Mouse (Mus musculus): ENCODE measurements at regions not wholly inside any gene's neighbourhood (a gene's known extent, or its start where the extent isn't known, plus 50 kb on each side); places are given as distances from the start of the nearest gene placed in this dataset.

DNA sequence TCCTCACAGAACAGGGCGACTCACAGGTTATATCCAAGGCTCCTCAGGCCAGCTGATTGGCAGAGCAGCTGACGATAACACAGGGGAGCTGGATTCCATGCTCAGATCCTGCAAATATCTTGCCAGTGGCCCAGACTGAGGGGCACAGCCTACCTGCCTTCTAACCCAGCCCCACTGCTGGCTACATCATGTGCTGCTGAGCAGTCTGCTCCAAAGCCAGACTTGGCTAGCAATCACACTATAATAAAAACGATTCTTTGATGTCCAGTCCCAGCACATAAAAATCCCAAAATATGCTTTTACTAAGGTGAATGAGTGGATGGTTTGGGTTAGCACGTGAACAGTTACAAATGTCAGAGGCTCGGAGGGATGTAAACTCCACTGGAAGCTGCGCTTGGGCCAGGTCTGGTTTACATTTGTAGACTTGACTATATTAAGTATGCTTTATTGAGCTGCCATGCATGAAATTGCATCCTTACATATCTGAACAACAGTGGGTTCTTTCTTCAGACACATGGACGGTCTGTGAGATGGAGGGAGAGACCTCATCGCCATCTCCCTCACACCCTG lies 200.2 kb downstream of the Thbs2 start:
- H3K9me3 ChIP-seq (replicated peaks; ENCODE audit: control insufficient read depth, low read length, poor library complexity, severe bottlenecking) = no peaks in the 10 kb centered on the region
- no peaks in the 10 kb centered on the region for H3K4me1 ChIP-seq (ENCODE audit: control insufficient read depth, insufficient read depth, low read length)
- no peak for ATAC-seq
- 86% methylated on average over 8 of the region's 8 CpGs for WGBS
- no peaks in the 10 kb centered on the region for H3K36me3 ChIP-seq (ENCODE audit: control insufficient read depth, insufficient read depth, low read length)
- H3K9ac ChIP-seq (ENCODE audit: low read depth, low read length) = no peak overlapping the region
- H3K4me3 ChIP-seq (ENCODE audit: low read depth, low read length) = no peak overlapping the region
- no peak overlapping the region for H3K27ac ChIP-seq (ENCODE audit: low read length)
- H3K27me3 ChIP-seq (ENCODE audit: control insufficient read depth, insufficient read depth, low read depth, low read length) = no peaks in the 10 kb centered on the region
- no peak overlapping the region for H3K4me2 ChIP-seq (ENCODE audit: low read length)

- Histone ChIP-seq H3K4me2 (ENCODE audit: low read length) (no peak overlapping the region), H3K4me1 (ENCODE audit: control insufficient read depth, insufficient read depth, low read length) (no peaks in the 10 kb centered on the region), H3K9ac (ENCODE audit: low read depth, low read length) (no peak overlapping the region), H3K4me3 (ENCODE audit: low read depth, low read length) (no peak overlapping the region), H3K36me3 (ENCODE audit: control insufficient read depth, insufficient read depth, low read length) (no peaks in the 10 kb centered on the region), H3K27me3 (ENCODE audit: control insufficient read depth, insufficient read depth, low read depth, low read length) (no peaks in the 10 kb centered on the region), H3K9me3 (replicated peaks; ENCODE audit: control insufficient read depth, low read length, poor library complexity, severe bottlenecking) (no peaks in the 10 kb centered on the region), H3K27ac (ENCODE audit: low read length) (no peak overlapping the region)
- ATAC-seq = no peak
- 93% methylated on average over 10 of the region's 10 CpGs for WGBS
Measured at GRCm38 (mm10) chr17:14492936-14493335, 201.1 kb downstream of the Thbs2 start.

DNA sequence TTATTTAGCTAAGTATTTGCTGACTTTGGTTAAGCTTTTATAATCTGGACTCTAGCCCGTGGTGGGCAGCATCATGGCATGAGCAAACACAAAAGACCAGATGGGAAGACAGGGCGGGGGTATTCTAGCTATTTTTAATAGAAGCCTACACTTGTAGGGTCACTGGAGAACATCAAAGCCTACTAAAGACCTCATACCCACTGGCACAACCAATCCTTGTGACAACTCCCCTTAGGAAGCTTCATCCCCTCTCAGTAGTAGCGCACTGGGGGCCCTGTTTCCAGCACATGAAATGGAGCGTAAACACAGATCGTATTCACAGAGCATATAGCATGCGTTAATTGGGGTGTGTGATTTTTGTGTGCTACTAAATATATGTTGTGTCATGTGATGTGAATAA lies 202.4 kb downstream of the Smoc2 start:
- no peaks in the 10 kb centered on the region for H3K27me3 ChIP-seq (ENCODE audit: control insufficient read depth, insufficient read depth, low read depth, low read length)
- H3K9ac ChIP-seq (ENCODE audit: low read depth, low read length) = no peak overlapping the region
- no peak overlapping the region for H3K4me2 ChIP-seq (ENCODE audit: low read length)
- no peaks in the 10 kb centered on the region for H3K36me3 ChIP-seq (ENCODE audit: control insufficient read depth, insufficient read depth, low read length)
- no peak overlapping the region for H3K4me3 ChIP-seq (ENCODE audit: low read depth, low read length)
- ATAC-seq = no peak
- no peaks in the 10 kb centered on the region for H3K9me3 ChIP-seq (replicated peaks; ENCODE audit: control insufficient read depth, low read length, poor library complexity, severe bottlenecking)
- H3K4me1 ChIP-seq (ENCODE audit: control insufficient read depth, insufficient read depth, low read length) = no peaks in the 10 kb centered on the region
- 60% methylated on average over 6 of the region's 6 CpGs for WGBS
- H3K27ac ChIP-seq (ENCODE audit: low read length) = no peak overlapping the region

DNA sequence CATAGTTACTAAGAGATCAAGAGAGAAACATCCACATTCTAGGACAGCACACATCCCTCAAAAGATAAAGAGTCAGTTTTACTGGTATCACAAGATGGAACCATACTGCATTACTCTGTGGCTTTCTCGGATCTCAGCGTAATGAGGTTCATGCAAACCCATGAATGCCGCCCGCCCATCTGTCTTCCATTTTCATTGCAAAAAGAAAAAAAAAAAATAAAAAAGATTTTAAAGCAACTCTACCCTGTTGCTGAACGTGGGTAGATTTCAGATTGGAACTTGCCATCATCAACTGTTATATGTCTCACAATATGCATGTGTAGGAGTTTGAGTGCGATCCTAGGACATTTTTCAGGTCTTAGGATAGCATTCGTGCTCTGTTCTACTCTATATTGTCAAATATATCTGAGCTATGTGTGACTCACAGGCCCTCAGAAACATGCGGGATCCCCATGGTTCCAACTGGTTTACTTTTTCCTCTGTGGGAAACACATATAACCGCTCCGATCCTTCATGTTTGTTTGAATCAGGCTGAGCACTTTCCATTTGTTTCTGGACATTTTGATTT lies 199.7 kb downstream of the Smoc2 start:
- Histone ChIP-seq H3K4me1 (ENCODE audit: control insufficient read depth, insufficient read depth, low read length) (no peaks in the 10 kb centered on the region), H3K27me3 (ENCODE audit: control insufficient read depth, insufficient read depth, low read depth, low read length) (no peaks in the 10 kb centered on the region), H3K36me3 (ENCODE audit: control insufficient read depth, insufficient read depth, low read length) (no peaks in the 10 kb centered on the region), H3K4me3 (ENCODE audit: low read depth, low read length) (no peak overlapping the region), H3K9ac (ENCODE audit: low read depth, low read length) (no peak overlapping the region), H3K27ac (ENCODE audit: low read length) (no peak overlapping the region), H3K9me3 (replicated peaks; ENCODE audit: control insufficient read depth, low read length, poor library complexity, severe bottlenecking) (no peaks in the 10 kb centered on the region), H3K4me2 (ENCODE audit: low read length) (no peak overlapping the region)
- ATAC-seq = no peak
- 91% methylated on average over 10 of the region's 10 CpGs for WGBS

DNA sequence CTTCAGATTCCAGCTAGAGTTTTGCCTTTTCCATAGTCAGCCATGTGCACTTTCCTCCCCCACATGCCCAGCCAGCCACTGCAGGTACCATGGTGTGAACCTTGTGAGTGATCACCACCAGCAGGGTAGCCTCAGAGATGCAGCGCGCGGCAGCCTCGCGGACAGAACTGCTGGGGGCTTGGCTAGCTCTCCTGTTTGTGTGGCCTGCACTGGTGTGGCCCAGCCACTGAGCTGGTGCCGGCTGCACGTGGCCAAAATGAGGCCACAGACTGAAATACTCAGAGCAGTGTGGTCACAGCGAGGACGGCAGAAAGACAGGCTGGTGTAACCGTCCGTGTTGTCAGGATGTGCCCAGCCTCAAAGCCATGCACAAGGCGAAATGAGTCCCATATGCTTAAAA lies 197.4 kb downstream of the Smoc2 start:
- Histone ChIP-seq H3K9me3 (replicated peaks; ENCODE audit: control insufficient read depth, low read length, poor library complexity, severe bottlenecking) (no peaks in the 10 kb centered on the region), H3K4me2 (ENCODE audit: low read length) (no peak overlapping the region), H3K4me3 (ENCODE audit: low read depth, low read length) (no peak overlapping the region), H3K27ac (ENCODE audit: low read length) (no peak overlapping the region), H3K4me1 (ENCODE audit: control insufficient read depth, insufficient read depth, low read length) (no peaks in the 10 kb centered on the region), H3K36me3 (ENCODE audit: control insufficient read depth, insufficient read depth, low read length) (no peaks in the 10 kb centered on the region), H3K9ac (ENCODE audit: low read depth, low read length) (no peak overlapping the region), H3K27me3 (ENCODE audit: control insufficient read depth, insufficient read depth, low read depth, low read length) (no peaks in the 10 kb centered on the region)
- ATAC-seq = no peak
- 93% methylated on average over 12 of the region's 12 CpGs for WGBS

GRCm38 (mm10) chr17:14475778-14476647 lies 196.7 kb downstream of the Smoc2 start:
- H3K4me1 ChIP-seq (ENCODE audit: control insufficient read depth, insufficient read depth, low read length) = no peaks in the 10 kb centered on the region
- no peaks in the 10 kb centered on the region for H3K9me3 ChIP-seq (replicated peaks; ENCODE audit: control insufficient read depth, low read length, poor library complexity, severe bottlenecking)
- no peak overlapping the region for H3K27ac ChIP-seq (ENCODE audit: low read length)
- H3K9ac ChIP-seq (ENCODE audit: low read depth, low read length) = no peak overlapping the region
- H3K36me3 ChIP-seq (ENCODE audit: control insufficient read depth, insufficient read depth, low read length) = no peaks in the 10 kb centered on the region
- whole genome bisulfite sequencing = 67% methylated on average over 23 of the region's 23 CpGs
- peak; percentile 42; the same call in 1 of the 2 replicates for ATAC-seq
- no peak overlapping the region for H3K4me3 ChIP-seq (ENCODE audit: low read depth, low read length)
- H3K27me3 ChIP-seq (ENCODE audit: control insufficient read depth, insufficient read depth, low read depth, low read length) = no peaks in the 10 kb centered on the region
- no peak overlapping the region for H3K4me2 ChIP-seq (ENCODE audit: low read length)

GRCm38 (mm10) chr17:14475277-14475676 lies 196.0 kb downstream of the Smoc2 start:
- WGBS = 27% methylated on average over 4 of the region's 4 CpGs
- H3K9ac ChIP-seq (ENCODE audit: low read depth, low read length) = no peak overlapping the region
- no peak overlapping the region for H3K4me3 ChIP-seq (ENCODE audit: low read depth, low read length)
- no peaks in the 10 kb centered on the region for H3K36me3 ChIP-seq (ENCODE audit: control insufficient read depth, insufficient read depth, low read length)
- no peak for ATAC-seq
- H3K4me2 ChIP-seq (ENCODE audit: low read length) = no peak overlapping the region
- no peak overlapping the region for H3K27ac ChIP-seq (ENCODE audit: low read length)
- no peaks in the 10 kb centered on the region for H3K9me3 ChIP-seq (replicated peaks; ENCODE audit: control insufficient read depth, low read length, poor library complexity, severe bottlenecking)
- no peaks in the 10 kb centered on the region for H3K4me1 ChIP-seq (ENCODE audit: control insufficient read depth, insufficient read depth, low read length)
- no peaks in the 10 kb centered on the region for H3K27me3 ChIP-seq (ENCODE audit: control insufficient read depth, insufficient read depth, low read depth, low read length)

- Histone ChIP-seq H3K27ac (ENCODE audit: low read length) (peak overlapping the region; percentile 52; the same call in 1 of the 2 replicates), H3K4me1 (ENCODE audit: control insufficient read depth, insufficient read depth, low read length) (peaks cover 19% of the 10 kb centered on the region), H3K4me2 (ENCODE audit: low read length) (no peak overlapping the region), H3K9me3 (replicated peaks; ENCODE audit: control insufficient read depth, low read length, poor library complexity, severe bottlenecking) (no peaks in the 10 kb centered on the region), H3K4me3 (ENCODE audit: low read depth, low read length) (no peak overlapping the region), H3K9ac (ENCODE audit: low read depth, low read length) (no peak overlapping the region), H3K27me3 (ENCODE audit: control insufficient read depth, insufficient read depth, low read depth, low read length) (no peaks in the 10 kb centered on the region), H3K36me3 (ENCODE audit: control insufficient read depth, insufficient read depth, low read length) (no peaks in the 10 kb centered on the region)
- 37% methylated on average over 6 of the region's 6 CpGs for WGBS
- peak; percentile 81 for ATAC-seq
Measured at GRCm38 (mm10) chr17:14468754-14469488, 189.6 kb downstream of the Smoc2 start.
